In genomic region chr13:45939561-45939960, GRCm38 (mm10) we compare ENCODE assay signal across 25 mouse cellular contexts. TPM values are rescaled to one million over a fixed set of nuclear protein-coding genes. Genes with fewer than 3 reads are reported as not detected.
DNase-seq lines count a peak whose midpoint lies in the region; ATAC-seq and TF ChIP-seq lines count a peak whose summit lies in the region.
"Had no signal": no experiment of that assay in that cellular context is flagged by ENCODE, and none has a peak within 500 bp of the region (broad histone marks: within the 10 kb centered on the region; RNA-seq: fewer than 3 reads in every experiment).

No protein-coding gene starts in this region.

- H3K4me2 ChIP-seq in embryonic facial prominence, embryonic 13.5 days, result no peak overlapping the region
- H3K4me2 ChIP-seq: embryonic facial prominence, embryonic 15.5 days; forebrain, embryonic 12.5 days had no signal

- no peaks in the 10 kb centered on the region for H3K9me3 ChIP-seq in embryonic facial prominence, embryonic 13.5 days
- no peaks in the 10 kb centered on the region for H3K9me3 ChIP-seq in embryonic facial prominence, embryonic 10.5 days
- H3K9me3 ChIP-seq: embryonic facial prominence, embryonic 15.5 days; forebrain, embryonic 10.5 days; forebrain, embryonic 12.5 days; G1E had no signal

- H3K9ac ChIP-seq in embryonic facial prominence, embryonic 13.5 days, result no peak overlapping the region
- no peak overlapping the region for H3K9ac ChIP-seq in liver, adult 2 months (ENCODE audit: low read depth, low read length)
- H3K9ac ChIP-seq: embryonic facial prominence, embryonic 15.5 days; forebrain, embryonic 12.5 days had no signal

- DNase-seq in embryonic facial prominence, embryonic 10.5 days (ENCODE audit: low spot score), result no peak
- no peak for DNase-seq in kidney, adult 2 months
- no peak for DNase-seq in kidney, postnatal 10 days
- DNase-seq in liver, adult 2 months (ENCODE audit: extremely low read depth, low read depth, low spot score), result peak; percentile 66
- DNase-seq in liver, result no peak
- DNase-seq: adrenal gland, adult 8-10 months; adrenal gland, postnatal 14 days; adrenal gland, postnatal 36 days; B cell, adult 2 months; cerebellum, adult 11-12 months; cerebellum, adult 2 months; cerebellum, adult 9-10 months; cerebellum, postnatal 10 days; cerebellum, postnatal 25 days had no signal

- H3K27me3 ChIP-seq in embryonic facial prominence, embryonic 13.5 days, result no peaks in the 10 kb centered on the region
- no peaks in the 10 kb centered on the region for H3K27me3 ChIP-seq in embryonic facial prominence, embryonic 10.5 days (replicated peaks; ENCODE audit: low read depth, poor library complexity, severe bottlenecking)
- H3K27me3 ChIP-seq in kidney, adult 2 months (replicated peaks; ENCODE audit: control insufficient read depth, insufficient read depth, low read length), result no peaks in the 10 kb centered on the region
- no peaks in the 10 kb centered on the region for H3K27me3 ChIP-seq in liver, adult 2 months (ENCODE audit: control insufficient read depth, insufficient read depth, low read length)
- H3K27me3 ChIP-seq: CH12.LX; embryonic facial prominence, embryonic 15.5 days; forebrain, embryonic 12.5 days; Patski had no signal

- H3K79me2 ChIP-seq in liver, adult 2 months (ENCODE audit: control insufficient read depth, insufficient read depth, low read length), result peaks cover 25% of the 10 kb centered on the region; the same call in 1 of the 2 replicates

- no peak for TF ChIP-seq POLR2A in kidney, adult 2 months (IDR thresholded peaks at IDR 0.05; ENCODE audit: low read depth, low read length)
- TF ChIP-seq POLR2A in liver, adult 2 months (IDR thresholded peaks at IDR 0.05; ENCODE audit: extremely low read depth, insufficient read depth, low read length), result no peak

- no peak for TF ChIP-seq CTCF in kidney, adult 2 months (conservative IDR thresholded peaks at IDR 0.05; ENCODE audit: insufficient read depth, insufficient read length, low read depth, low read length)
- TF ChIP-seq CTCF in liver, adult 2 months (IDR thresholded peaks at IDR 0.05; ENCODE audit: low read depth, low read length), result no peak

- H3K4me3 ChIP-seq in embryonic facial prominence, embryonic 13.5 days, result no peak overlapping the region
- no peak overlapping the region for H3K4me3 ChIP-seq in embryonic facial prominence, embryonic 10.5 days
- H3K4me3 ChIP-seq in kidney, adult 2 months (ENCODE audit: insufficient read depth, low read depth, low read length), result no peak overlapping the region
- no peak overlapping the region for H3K4me3 ChIP-seq in liver, adult 2 months (ENCODE audit: insufficient read depth, low read depth, low read length)
- H3K4me3 ChIP-seq: embryonic facial prominence, embryonic 15.5 days; forebrain, embryonic 10.5 days; forebrain, embryonic 12.5 days had no signal

- no peak for ATAC-seq in embryonic facial prominence, embryonic 13.5 days (ENCODE audit: insufficient number of reproducible peaks, insufficient read depth, low FRiP score, low TSS enrichment, low read depth)
- no peak for ATAC-seq in frontal cortex, adult (ENCODE audit: low TSS enrichment)
- ATAC-seq: activated CD4-positive, CD25-positive, alpha-beta regulatory T cell, adult 4 months; CD4-positive, CD25-positive, alpha-beta regulatory T cell, adult 4 months; forebrain, embryonic 14.5 days; Patski had no signal

- 66% methylated on average over 6 of the region's 6 CpGs for WGBS in embryonic facial prominence, embryonic 13.5 days
- WGBS in embryonic facial prominence, embryonic 10.5 days, result 90% methylated on average over 6 of the region's 6 CpGs
- WGBS in kidney, adult 2 months, result 81% methylated on average over 6 of the region's 6 CpGs
- 59% methylated on average over 6 of the region's 6 CpGs for WGBS in liver, adult 2 months

- peaks cover 7% of the 10 kb centered on the region; the same call in 1 of the 2 replicates for H3K36me3 ChIP-seq in embryonic facial prominence, embryonic 13.5 days
- no peaks in the 10 kb centered on the region for H3K36me3 ChIP-seq in embryonic facial prominence, embryonic 10.5 days (replicated peaks)
- no peaks in the 10 kb centered on the region for H3K36me3 ChIP-seq in kidney, adult 2 months (ENCODE audit: control insufficient read depth, insufficient read depth, low read length)
- H3K36me3 ChIP-seq in liver, adult 2 months (ENCODE audit: control insufficient read depth, insufficient read depth, low read length), result peaks cover 25% of the 10 kb centered on the region
- H3K36me3 ChIP-seq: forebrain, embryonic 10.5 days; forebrain, embryonic 12.5 days had no signal

- H3K27ac ChIP-seq in embryonic facial prominence, embryonic 13.5 days, result peak overlapping the region; percentile 12; the same call in 1 of the 2 replicates
- no peak overlapping the region for H3K27ac ChIP-seq in embryonic facial prominence, embryonic 10.5 days (replicated peaks)
- H3K27ac ChIP-seq in kidney, adult 2 months (ENCODE audit: insufficient read depth, low read depth, low read length), result 0 out of 2 replicates have a peak overlapping the region, but pooled peaks have one; percentile 28
- H3K27ac ChIP-seq in liver, adult 2 months (replicated peaks; ENCODE audit: insufficient read depth, low read depth, low read length), result no peak overlapping the region
- H3K27ac ChIP-seq: forebrain, embryonic 10.5 days; forebrain, embryonic 12.5 days had no signal

- H3K4me1 ChIP-seq in embryonic facial prominence, embryonic 13.5 days, result peaks cover 14% of the 10 kb centered on the region
- H3K4me1 ChIP-seq in embryonic facial prominence, embryonic 10.5 days, result peaks cover 6% of the 10 kb centered on the region; the same call in 1 of the 2 replicates
- peaks cover 32% of the 10 kb centered on the region for H3K4me1 ChIP-seq in kidney, adult 2 months (ENCODE audit: control insufficient read depth, insufficient read depth, low read length)
- no peaks in the 10 kb centered on the region for H3K4me1 ChIP-seq in liver, adult 2 months (ENCODE audit: control insufficient read depth, insufficient read depth, low read length)
- H3K4me1 ChIP-seq: forebrain, embryonic 10.5 days; forebrain, embryonic 12.5 days had no signal

RNA-seq across cellular contexts. Expression of gene Atxn1, which starts 25.2 kb away (rescaled TPM):
- polyA plus RNA-seq in embryonic facial prominence, embryonic 13.5 days (2015; fragmentation: Nextera tagmentation; extraction: Ambion mirVana), result 5.5 and 7.7 TPM in 2 replicates
- 1.1 and 1.2 TPM in 2 replicates for polyA plus RNA-seq in embryonic facial prominence, embryonic 10.5 days (2016; fragmentation: Nextera tagmentation; extraction: Ambion mirVana)
- polyA plus RNA-seq in kidney, adult 2 months (2012; rRNA removed), result 15.0 and 17.9 TPM in 2 replicates
- 7.8 and 8.7 TPM in 2 replicates for total RNA-seq in liver, adult 2 months (2014; rRNA removed)
- 7.7 and 8.3 TPM in 2 replicates for polyA plus RNA-seq in liver, adult 2 months (2012; rRNA removed)

Comparison
In these comparisons a context has a peak if more than half of its experiments do, and no peak if none do; other contexts are left out.
1. H3K27ac ChIP-seq: peak in embryonic facial prominence, embryonic 13.5 days (single experiment) and kidney, adult 2 months (single experiment); none in embryonic facial prominence, embryonic 10.5 days (single experiment) and liver, adult 2 months (single experiment).